Mouse (Mus musculus) liver, adult 2 months (tissue): ENCODE data around the gene Iqgap2.

Source experiments
- CTCF ChIP-seq: fragments of 200-500 bp; IDR thresholded peaks from 2 replicates; pipeline ENCODE4 v1.5.1; 2011; ENCODE audit warnings: low read depth, low read length, control low read depth
- POLR2A ChIP-seq: fragments of 200-500 bp; IDR thresholded peaks from 2 replicates; pipeline ENCODE4 v1.6.1; 2011; ENCODE audit warnings: low read length, control low read depth; ENCODE audit not compliant: insufficient read depth; ENCODE audit errors: extremely low read depth

GRCm38 (mm10) chr13:95851611-95852010 lies 40.1 kb downstream of the Iqgap2 start:
- TF ChIP-seq CTCF (no peak), POLR2A (no peak)
